Mouse (Mus musculus): ENCODE data around the gene Afg1l. TPM values are rescaled to one million over a fixed set of nuclear protein-coding genes. Genes with fewer than 3 reads are reported as not detected.

Afg1l gene
- polyA plus RNA-seq, 1 experiment from 2014 or later, result 13.4 TPM

DNA sequence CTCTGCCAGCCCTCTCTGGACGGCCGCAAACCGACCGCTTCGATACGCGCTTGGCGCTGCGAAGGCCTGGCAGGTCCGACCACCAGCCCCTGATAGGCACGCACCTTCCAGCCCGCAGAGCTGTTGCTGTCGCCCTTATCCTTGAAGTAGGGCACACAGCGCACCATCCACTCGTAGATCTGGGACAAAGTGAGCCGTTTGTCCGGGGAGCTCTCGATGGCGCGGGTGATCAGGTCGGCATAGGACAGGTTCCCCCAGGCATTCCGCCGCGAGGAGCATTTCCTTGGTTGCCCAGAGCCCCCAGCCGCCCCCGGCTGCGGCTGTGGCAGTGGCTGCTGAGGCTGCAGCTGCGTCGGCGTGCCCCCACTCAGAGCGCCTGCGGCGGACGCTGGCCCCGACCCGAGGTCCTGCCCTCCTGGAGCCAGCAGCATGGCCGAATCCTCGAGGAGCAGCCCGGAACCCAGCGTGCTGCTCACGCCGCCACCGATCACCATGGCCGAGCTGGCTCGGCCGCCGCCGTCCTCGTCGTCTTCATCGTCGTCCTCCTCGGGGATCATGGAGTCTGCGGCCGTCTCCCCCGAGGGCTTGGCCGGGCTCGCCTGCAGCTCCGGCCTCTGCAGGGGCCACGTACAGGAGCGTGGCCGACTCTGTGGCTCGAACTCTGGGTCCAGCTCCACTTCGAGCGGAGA, 203.5 kb downstream of the Afg1l start:
- peak overlapping the region; percentile 88 for H3K9ac ChIP-seq (ENCODE audit: low read depth, low read length)
- no peaks in the 10 kb centered on the region for H3K9me3 ChIP-seq (replicated peaks; ENCODE audit: control insufficient read depth, low read length)
- H3K27ac ChIP-seq (ENCODE audit: low read depth, low read length), result peak overlapping the region; percentile 88
- no peaks in the 10 kb centered on the region for H3K36me3 ChIP-seq (ENCODE audit: control insufficient read depth, insufficient read depth, low read length)
- no peak for ATAC-seq (replicated peaks; ENCODE audit: insufficient number of reproducible peaks, low FRiP score, low TSS enrichment)
- 1% methylated on average over 65 of the region's 65 CpGs for WGBS (ENCODE audit: insufficient replicate concordance)
- peaks cover 37% of the 10 kb centered on the region for H3K4me1 ChIP-seq (ENCODE audit: control insufficient read depth, insufficient read depth, low read length)
- H3K27me3 ChIP-seq (ENCODE audit: control insufficient read depth, insufficient read depth, low read length), result no peaks in the 10 kb centered on the region
- peak overlapping the region; percentile 96 for H3K4me2 ChIP-seq
- peak overlapping the region; percentile 59 for H3K4me3 ChIP-seq (ENCODE audit: low read depth, low read length)

DNA sequence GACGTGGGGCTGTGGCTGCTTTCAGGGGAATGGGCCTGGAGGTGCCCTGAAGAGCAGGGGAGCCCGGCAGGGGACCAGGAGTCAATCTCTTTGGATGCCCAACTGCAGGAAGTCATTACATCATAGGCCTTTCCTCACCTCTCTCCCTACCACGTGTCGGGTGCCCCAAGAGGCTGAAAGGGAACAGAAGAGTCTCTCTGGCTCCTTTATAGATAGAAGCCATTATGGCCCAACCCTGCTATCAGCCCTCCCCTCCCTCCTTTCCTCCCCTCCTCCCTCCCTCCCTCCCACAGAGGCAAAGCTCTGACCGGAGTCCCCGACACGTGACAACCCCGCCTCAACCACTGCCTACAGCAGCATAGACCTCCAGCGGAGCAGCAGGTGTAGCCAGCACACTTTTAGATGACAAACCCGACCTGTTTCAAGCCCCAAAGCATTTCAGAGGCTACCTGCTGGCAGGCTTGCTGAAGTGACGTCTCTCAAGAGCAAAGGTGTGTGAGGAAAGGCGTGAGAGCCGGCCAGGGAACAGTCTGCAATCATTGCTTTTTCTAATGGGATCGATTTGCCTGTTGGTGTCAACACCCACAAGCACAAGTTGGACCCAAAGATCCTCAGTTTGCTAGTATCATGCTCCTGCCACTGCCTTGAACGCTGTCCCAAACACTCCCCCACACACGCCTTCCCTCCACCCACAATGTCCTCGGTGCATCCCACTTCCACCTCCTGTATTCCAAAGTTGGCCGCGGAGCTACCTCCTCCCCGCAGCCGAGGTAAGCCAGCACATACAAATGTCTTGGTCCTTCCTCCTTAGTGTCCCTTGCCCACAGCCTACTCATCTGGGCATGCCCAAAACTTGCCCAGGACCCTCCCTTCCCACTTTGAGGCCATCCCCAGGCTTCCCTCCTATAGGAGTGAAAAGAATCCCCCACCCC, 204.3 kb downstream of the Afg1l start:
- Histone ChIP-seq H3K27me3 (ENCODE audit: control insufficient read depth, insufficient read depth, low read length) (no peaks in the 10 kb centered on the region), H3K36me3 (ENCODE audit: control insufficient read depth, insufficient read depth, low read length) (no peaks in the 10 kb centered on the region), H3K9ac (ENCODE audit: low read depth, low read length) (peak overlapping the region; percentile 88), H3K4me1 (ENCODE audit: control insufficient read depth, insufficient read depth, low read length) (peaks cover 40% of the 10 kb centered on the region), H3K27ac (ENCODE audit: low read depth, low read length) (peak overlapping the region; percentile 50), H3K9me3 (replicated peaks; ENCODE audit: control insufficient read depth, low read length) (no peaks in the 10 kb centered on the region), H3K4me3 (ENCODE audit: low read depth, low read length) (peak overlapping the region; percentile 59), H3K4me2 (peak overlapping the region; percentile 96)
- ATAC-seq (replicated peaks; ENCODE audit: insufficient number of reproducible peaks, low FRiP score, low TSS enrichment), result peak; percentile 23; the same call in 1 of the 2 replicates
- 7% methylated on average over 21 of the region's 21 CpGs for WGBS (ENCODE audit: insufficient replicate concordance)

DNA sequence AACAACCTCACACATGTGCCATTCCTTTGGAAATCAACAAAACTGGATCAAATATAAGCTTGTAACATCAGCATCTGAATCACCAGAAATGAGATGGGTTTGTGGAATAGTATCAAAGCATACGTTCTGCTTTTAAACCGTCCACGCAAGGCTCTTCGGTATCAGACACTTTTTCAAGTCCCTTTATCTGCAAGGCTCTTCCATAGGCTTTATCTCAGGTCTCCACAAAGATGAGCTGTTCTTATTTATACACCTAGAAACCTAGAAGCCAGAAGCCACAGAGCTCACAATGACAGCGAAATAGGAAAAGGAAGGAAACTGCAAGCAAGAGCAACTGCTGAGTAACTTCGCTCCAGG, 205.0 kb downstream of the Afg1l start:
- no peaks in the 10 kb centered on the region for H3K27me3 ChIP-seq (ENCODE audit: control insufficient read depth, insufficient read depth, low read length)
- no peaks in the 10 kb centered on the region for H3K36me3 ChIP-seq (ENCODE audit: control insufficient read depth, insufficient read depth, low read length)
- 41% methylated on average over 6 of the region's 6 CpGs for WGBS (ENCODE audit: insufficient replicate concordance)
- H3K4me2 ChIP-seq, result peak overlapping the region; percentile 96
- no peak for ATAC-seq (replicated peaks; ENCODE audit: insufficient number of reproducible peaks, low FRiP score, low TSS enrichment)
- peak overlapping the region; percentile 50 for H3K27ac ChIP-seq (ENCODE audit: low read depth, low read length)
- H3K9ac ChIP-seq (ENCODE audit: low read depth, low read length), result peak overlapping the region; percentile 88
- no peaks in the 10 kb centered on the region for H3K9me3 ChIP-seq (replicated peaks; ENCODE audit: control insufficient read depth, low read length)
- peak overlapping the region; percentile 59 for H3K4me3 ChIP-seq (ENCODE audit: low read depth, low read length)
- H3K4me1 ChIP-seq (ENCODE audit: control insufficient read depth, insufficient read depth, low read length), result peaks cover 38% of the 10 kb centered on the region

DNA sequence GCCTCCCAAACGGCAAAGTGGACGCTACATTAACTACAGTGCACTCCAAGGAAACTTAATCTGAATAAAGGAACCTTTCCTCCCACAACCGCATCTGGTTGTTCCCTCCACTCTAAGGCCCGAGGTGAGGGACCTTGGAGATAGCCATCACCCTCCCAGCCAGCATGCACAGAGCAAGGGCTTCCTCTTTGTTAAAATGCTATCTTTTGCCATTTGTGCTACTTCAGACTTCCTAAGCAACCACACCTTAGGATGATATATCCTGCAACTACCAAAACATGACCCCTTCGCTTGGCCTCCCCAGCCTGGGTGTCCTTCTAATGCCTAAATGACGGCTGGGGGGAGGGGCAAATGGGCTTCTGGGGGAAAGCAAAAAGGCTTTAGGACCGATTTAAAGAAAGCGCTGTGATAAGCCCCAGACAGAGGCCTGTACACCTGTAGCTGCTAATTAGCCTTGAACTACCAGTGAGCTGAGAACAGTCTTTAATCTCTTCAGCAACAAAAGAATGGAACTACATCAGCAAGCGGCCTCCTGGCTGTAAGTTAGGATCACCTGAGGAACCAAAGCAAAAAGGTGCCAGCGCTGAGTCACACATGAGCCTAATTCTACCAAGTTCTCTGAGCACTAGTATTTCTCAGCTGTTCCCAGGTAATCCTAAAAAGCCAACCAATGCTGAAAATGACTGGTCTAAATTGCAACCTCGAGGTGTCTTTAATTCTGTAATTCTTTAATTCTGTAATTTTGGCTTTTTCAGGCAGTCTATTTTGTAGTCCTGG, 206.7 kb downstream of the Afg1l start:
- 0 out of 2 replicates have a peak overlapping the region, but pooled peaks have one; percentile 0 for H3K4me3 ChIP-seq (ENCODE audit: low read depth, low read length)
- H3K4me2 ChIP-seq, result peak overlapping the region; percentile 29
- H3K9ac ChIP-seq (ENCODE audit: low read depth, low read length), result peak overlapping the region; percentile 17; the same call in 1 of the 2 replicates
- peaks cover 38% of the 10 kb centered on the region for H3K4me1 ChIP-seq (ENCODE audit: control insufficient read depth, insufficient read depth, low read length)
- ATAC-seq (replicated peaks; ENCODE audit: insufficient number of reproducible peaks, low FRiP score, low TSS enrichment), result no peak
- H3K27ac ChIP-seq (ENCODE audit: low read depth, low read length), result no peak overlapping the region
- H3K36me3 ChIP-seq (ENCODE audit: control insufficient read depth, insufficient read depth, low read length), result no peaks in the 10 kb centered on the region; the same call in 1 of the 2 replicates
- WGBS (ENCODE audit: insufficient replicate concordance), result 46% methylated on average over 11 of the region's 11 CpGs
- H3K9me3 ChIP-seq (replicated peaks; ENCODE audit: control insufficient read depth, low read length), result no peaks in the 10 kb centered on the region
- H3K27me3 ChIP-seq (ENCODE audit: control insufficient read depth, insufficient read depth, low read length), result no peaks in the 10 kb centered on the region

DNA sequence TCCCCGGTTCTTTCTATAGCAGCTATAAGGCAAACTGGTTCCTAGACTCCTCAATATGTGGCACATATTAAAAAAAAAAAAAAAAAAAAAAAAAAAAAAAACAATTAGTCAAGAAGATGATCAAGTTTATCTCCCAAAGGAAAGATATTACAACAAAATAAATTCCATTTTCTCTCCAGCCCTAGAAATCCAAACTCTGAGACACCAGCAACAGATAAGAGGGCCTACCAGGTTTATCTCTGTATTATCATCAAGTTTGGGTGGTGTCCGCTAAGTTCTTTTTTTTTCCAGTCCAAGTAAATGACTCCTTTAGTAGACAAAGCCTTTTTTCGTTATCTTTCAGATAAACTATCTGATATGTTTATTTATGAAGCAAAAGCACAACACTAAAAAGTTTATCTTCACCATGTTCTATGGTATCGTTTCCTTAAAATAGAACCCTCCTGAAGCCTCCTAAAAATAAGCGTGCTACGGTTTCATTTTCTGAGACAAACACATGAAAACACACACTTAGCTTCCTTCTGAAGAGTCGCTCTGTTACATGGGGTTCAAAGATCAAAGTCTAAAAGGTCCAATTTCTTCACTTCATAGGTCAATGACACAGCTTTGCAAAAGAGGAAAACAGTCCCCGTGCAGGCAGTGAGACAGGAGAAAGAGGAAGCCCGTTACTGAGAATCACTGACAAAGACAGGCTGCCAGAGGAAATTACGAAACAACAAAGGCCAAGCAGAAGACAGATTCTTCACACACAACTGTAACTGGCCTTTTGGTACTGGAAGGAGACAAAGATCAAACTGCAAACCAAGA, 207.9 kb downstream of the Afg1l start:
- no peaks in the 10 kb centered on the region for H3K27me3 ChIP-seq (ENCODE audit: control insufficient read depth, insufficient read depth, low read length)
- peak overlapping the region; percentile 29 for H3K4me2 ChIP-seq
- H3K9ac ChIP-seq (ENCODE audit: low read depth, low read length), result no peak overlapping the region
- H3K27ac ChIP-seq (ENCODE audit: low read depth, low read length), result no peak overlapping the region
- H3K4me1 ChIP-seq (ENCODE audit: control insufficient read depth, insufficient read depth, low read length), result peaks cover 38% of the 10 kb centered on the region
- ATAC-seq (replicated peaks; ENCODE audit: insufficient number of reproducible peaks, low FRiP score, low TSS enrichment), result no peak
- peaks cover 11% of the 10 kb centered on the region for H3K36me3 ChIP-seq (ENCODE audit: control insufficient read depth, insufficient read depth, low read length)
- WGBS (ENCODE audit: insufficient replicate concordance), result 43% methylated on average over 10 of the region's 10 CpGs
- H3K4me3 ChIP-seq (ENCODE audit: low read depth, low read length), result no peak overlapping the region
- H3K9me3 ChIP-seq (replicated peaks; ENCODE audit: control insufficient read depth, low read length), result no peaks in the 10 kb centered on the region

DNA sequence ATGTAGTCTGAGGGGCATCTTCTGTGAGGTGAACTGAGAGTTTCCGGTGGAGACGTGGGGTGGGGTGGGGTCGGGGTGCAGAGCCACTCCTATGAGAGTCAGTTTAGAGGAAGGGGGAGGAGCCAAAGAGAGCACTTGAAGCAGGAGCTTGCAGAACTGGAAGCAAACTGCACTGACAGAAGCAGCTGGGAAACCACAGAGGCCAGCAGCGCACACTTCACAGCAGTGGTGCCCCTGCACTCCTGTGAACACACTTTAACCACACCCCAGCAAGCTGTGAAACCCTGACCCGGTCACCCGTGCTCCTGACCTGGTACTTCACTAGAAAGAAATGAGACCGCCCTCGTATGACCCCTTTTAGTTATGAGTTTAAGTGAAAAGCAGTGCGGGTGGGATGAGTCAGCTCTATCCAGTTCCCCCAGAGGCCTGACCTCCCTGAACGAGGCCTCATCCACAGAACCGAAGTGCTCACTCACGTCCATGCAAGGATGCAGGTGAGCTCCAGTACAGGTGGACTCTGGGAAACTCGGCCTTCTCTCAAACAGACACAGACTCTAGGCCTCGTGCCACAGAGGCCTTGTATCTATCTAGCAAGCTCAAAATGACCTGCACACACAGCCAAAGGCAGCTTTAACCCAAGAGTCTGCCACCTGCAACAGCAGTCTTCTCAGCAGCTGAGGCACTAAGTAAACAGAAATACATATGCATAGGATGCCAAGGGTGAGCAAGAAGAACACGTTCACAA, 208.9 kb downstream of the Afg1l start:
- no peak overlapping the region for H3K9ac ChIP-seq (ENCODE audit: low read depth, low read length)
- H3K4me1 ChIP-seq (ENCODE audit: control insufficient read depth, insufficient read depth, low read length), result peaks cover 30% of the 10 kb centered on the region
- 0 out of 2 replicates have a peak overlapping the region, but pooled peaks have one; percentile 5 for H3K4me2 ChIP-seq
- H3K9me3 ChIP-seq (replicated peaks; ENCODE audit: control insufficient read depth, low read length), result no peaks in the 10 kb centered on the region
- H3K27ac ChIP-seq (ENCODE audit: low read depth, low read length), result 0 out of 2 replicates have a peak overlapping the region, but pooled peaks have one; percentile 1
- ATAC-seq (replicated peaks; ENCODE audit: insufficient number of reproducible peaks, low FRiP score, low TSS enrichment), result no peak
- peaks cover 11% of the 10 kb centered on the region for H3K36me3 ChIP-seq (ENCODE audit: control insufficient read depth, insufficient read depth, low read length)
- WGBS (ENCODE audit: insufficient replicate concordance), result 67% methylated on average over 15 of the region's 15 CpGs
- no peaks in the 10 kb centered on the region for H3K27me3 ChIP-seq (ENCODE audit: control insufficient read depth, insufficient read depth, low read length)
- no peak overlapping the region for H3K4me3 ChIP-seq (ENCODE audit: low read depth, low read length)

DNA sequence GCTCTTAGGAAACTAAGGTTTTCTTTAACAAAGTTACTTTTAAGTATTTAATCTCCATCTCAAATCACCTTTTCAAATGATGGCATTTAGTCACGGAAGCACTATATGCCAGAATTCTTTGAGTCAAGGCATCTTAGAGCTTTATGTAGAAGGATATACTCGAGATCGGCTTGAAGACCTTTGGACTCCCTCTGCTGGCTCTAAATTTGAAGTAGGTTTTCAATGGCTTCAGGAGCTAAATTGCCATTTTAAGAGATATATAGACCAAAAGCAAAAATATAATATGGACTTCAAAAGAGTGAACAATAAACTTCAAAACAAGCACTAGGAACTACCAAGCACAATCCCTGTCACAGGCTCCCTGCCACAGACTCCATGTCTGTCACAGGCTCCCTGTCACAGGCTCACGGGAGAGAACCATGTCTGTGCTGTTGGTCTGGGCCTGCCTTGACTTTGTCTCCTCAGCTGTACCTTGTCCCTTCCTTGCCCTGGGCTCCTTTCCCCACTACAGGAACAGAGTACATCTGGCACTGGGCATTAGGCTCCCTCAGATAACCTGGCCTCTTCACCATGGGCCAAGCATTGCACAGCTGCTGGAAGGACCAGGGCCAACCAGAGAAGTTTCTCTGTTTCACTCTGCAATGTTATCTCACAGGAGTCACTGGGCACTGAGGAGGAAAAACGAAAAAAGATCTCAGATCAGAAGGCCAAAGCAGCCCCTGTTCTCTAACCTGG, 210.4 kb downstream of the Afg1l start:
- Histone ChIP-seq H3K36me3 (ENCODE audit: control insufficient read depth, insufficient read depth, low read length) (peaks cover 11% of the 10 kb centered on the region), H3K4me1 (ENCODE audit: control insufficient read depth, insufficient read depth, low read length) (peaks cover 20% of the 10 kb centered on the region), H3K9me3 (replicated peaks; ENCODE audit: control insufficient read depth, low read length) (no peaks in the 10 kb centered on the region), H3K27ac (ENCODE audit: low read depth, low read length) (no peak overlapping the region), H3K4me2 (no peak overlapping the region), H3K27me3 (ENCODE audit: control insufficient read depth, insufficient read depth, low read length) (no peaks in the 10 kb centered on the region), H3K4me3 (ENCODE audit: low read depth, low read length) (no peak overlapping the region), H3K9ac (ENCODE audit: low read depth, low read length) (no peak overlapping the region)
- no peak for ATAC-seq (replicated peaks; ENCODE audit: insufficient number of reproducible peaks, low FRiP score, low TSS enrichment)
- whole genome bisulfite sequencing (ENCODE audit: insufficient replicate concordance), result 83% methylated on average over 5 of the region's 5 CpGs

All from heart, embryonic 11.5 days (tissue).